Mouse (Mus musculus): Measurements from ENCODE around the gene Denr.

- no peak for TF ChIP-seq CTCF (IDR thresholded peaks at IDR 0.05; ENCODE audit: low read depth, low read length)
- no peak for TF ChIP-seq POLR2A (IDR thresholded peaks at IDR 0.05; ENCODE audit: borderline replicate concordance, low read depth, low read length)
Observed at GRCm38 (mm10) chr5:123891669-123892068, 15.3 kb upstream of the Denr start.

All from bone marrow macrophage, adult 2 months (primary cell).